Mouse (Mus musculus): Measurements from ENCODE around the gene Med19. TPM values are rescaled to one million over a fixed set of nuclear protein-coding genes. Genes with fewer than 3 reads are reported as not detected.

Gene Med19
- polyA plus RNA-seq, 1 experiment = 20.4 TPM

- Histone ChIP-seq H3K27me3 (ENCODE audit: control insufficient read depth, insufficient read depth, insufficient read length) (no peaks in the 10 kb centered on the region), H3K36me3 (ENCODE audit: control insufficient read depth, insufficient read depth) (peaks cover 95% of the 10 kb centered on the region), H3ac (ENCODE audit: control insufficient read depth, insufficient read length, low read depth) (no peak overlapping the region), H3K79me3 (ENCODE audit: low read depth) (no peaks in the 10 kb centered on the region), H3K79me2 (ENCODE audit: control insufficient read depth, insufficient read depth) (no peaks in the 10 kb centered on the region), H3K4me3 (ENCODE audit: insufficient read depth, poor library complexity, severe bottlenecking) (no peak overlapping the region)
- TF ChIP-seq MYOG (IDR thresholded peaks at IDR 0.05; ENCODE audit: control insufficient read depth, extremely low read depth, insufficient read length) (no peak), MYOD1 (IDR thresholded peaks at IDR 0.05; ENCODE audit: control insufficient read depth, insufficient read length, low read depth) (no peak)
These were observed 11.8 kb downstream of the Med19 start for GRCm38 (mm10) chr2:84690050-84690449.

- no peaks in the 10 kb centered on the region for H3K27me3 ChIP-seq (ENCODE audit: control insufficient read depth, insufficient read depth, insufficient read length)
- H3K36me3 ChIP-seq (ENCODE audit: control insufficient read depth, insufficient read depth) = peaks cover 83% of the 10 kb centered on the region
- TF ChIP-seq FOSL1 (IDR thresholded peaks at IDR 0.05; ENCODE audit: insufficient read depth, low read length, poor library complexity, severe bottlenecking) = no peak
- no peak for TF ChIP-seq MYOD1 (IDR thresholded peaks at IDR 0.05; ENCODE audit: control insufficient read depth, insufficient read length, low read depth)
- no peak for TF ChIP-seq MYOG (IDR thresholded peaks at IDR 0.05; ENCODE audit: control insufficient read depth, extremely low read depth, insufficient read length)
- no peak for TF ChIP-seq CTCF (IDR thresholded peaks at IDR 0.05; ENCODE audit: control insufficient read depth, insufficient read depth, insufficient read length)
- no peak for TF ChIP-seq CEBPB (IDR thresholded peaks at IDR 0.05; ENCODE audit: low read depth)
- no peak for TF ChIP-seq USF1 (IDR thresholded peaks at IDR 0.05; ENCODE audit: low read depth)
- TF ChIP-seq MAX (IDR thresholded peaks at IDR 0.05) = no peak
- no peaks in the 10 kb centered on the region for H3K79me3 ChIP-seq (ENCODE audit: low read depth)
- H3K79me2 ChIP-seq (ENCODE audit: control insufficient read depth, insufficient read depth) = no peaks in the 10 kb centered on the region
- no peak overlapping the region for H3K4me3 ChIP-seq (ENCODE audit: insufficient read depth, poor library complexity, severe bottlenecking)
- H3ac ChIP-seq (ENCODE audit: control insufficient read depth, insufficient read length, low read depth) = no peak overlapping the region
These were observed 16.9 kb downstream of the Med19 start for GRCm38 (mm10) chr2:84695007-84695695.

- peaks cover 60% of the 10 kb centered on the region for H3K36me3 ChIP-seq (ENCODE audit: control insufficient read depth, insufficient read depth)
- TF ChIP-seq FOSL1 (IDR thresholded peaks at IDR 0.05; ENCODE audit: insufficient read depth, low read length, poor library complexity, severe bottlenecking) (no peak), USF1 (IDR thresholded peaks at IDR 0.05; ENCODE audit: low read depth) (no peak), CEBPB (IDR thresholded peaks at IDR 0.05; ENCODE audit: low read depth) (no peak), CTCF (IDR thresholded peaks at IDR 0.05; ENCODE audit: control insufficient read depth, insufficient read depth, insufficient read length) (no peak), MAX (IDR thresholded peaks at IDR 0.05) (no peak), MYOD1 (IDR thresholded peaks at IDR 0.05; ENCODE audit: control insufficient read depth, insufficient read length, low read depth) (no peak), MYOG (IDR thresholded peaks at IDR 0.05; ENCODE audit: control insufficient read depth, extremely low read depth, insufficient read length) (no peak)
These were observed 25.3 kb downstream of the Med19 start for GRCm38 (mm10) chr2:84703497-84703896.

GRCm38 (mm10) chr2:84704329-84704728 lies 26.1 kb downstream of the Med19 start:
- Histone ChIP-seq H3K79me3 (ENCODE audit: low read depth) (peaks cover 41% of the 10 kb centered on the region), H3K79me2 (ENCODE audit: control insufficient read depth, insufficient read depth) (peaks cover 73% of the 10 kb centered on the region), H3K36me3 (ENCODE audit: control insufficient read depth, insufficient read depth) (peaks cover 60% of the 10 kb centered on the region), H3ac (ENCODE audit: control insufficient read depth, insufficient read length, low read depth) (no peak overlapping the region), H3K4me3 (ENCODE audit: insufficient read depth, poor library complexity, severe bottlenecking) (no peak overlapping the region), H3K27me3 (ENCODE audit: control insufficient read depth, insufficient read depth, insufficient read length) (no peaks in the 10 kb centered on the region)
- no peak for TF ChIP-seq FOSL1 (IDR thresholded peaks at IDR 0.05; ENCODE audit: insufficient read depth, low read length, poor library complexity, severe bottlenecking)
- TF ChIP-seq MYOG (IDR thresholded peaks at IDR 0.05; ENCODE audit: control insufficient read depth, extremely low read depth, insufficient read length) = no peak

More at GRCm38 (mm10) chr2:84703497-84703896, 25.3 kb downstream of the Med19 start:
- no peaks in the 10 kb centered on the region for H3K27me3 ChIP-seq (ENCODE audit: control insufficient read depth, insufficient read depth, insufficient read length)
- H3ac ChIP-seq (ENCODE audit: control insufficient read depth, insufficient read length, low read depth) = no peak overlapping the region
- H3K4me3 ChIP-seq (ENCODE audit: insufficient read depth, poor library complexity, severe bottlenecking) = no peak overlapping the region
- peaks cover 33% of the 10 kb centered on the region for H3K79me3 ChIP-seq (ENCODE audit: low read depth)
- H3K79me2 ChIP-seq (ENCODE audit: control insufficient read depth, insufficient read depth) = peaks cover 64% of the 10 kb centered on the region

GRCm38 (mm10) chr2:84705295-84705694 lies 27.1 kb downstream of the Med19 start:
- Histone ChIP-seq H3K79me2 (ENCODE audit: control insufficient read depth, insufficient read depth) (peaks cover 82% of the 10 kb centered on the region), H3K79me3 (ENCODE audit: low read depth) (peaks cover 50% of the 10 kb centered on the region), H3K27me3 (ENCODE audit: control insufficient read depth, insufficient read depth, insufficient read length) (no peaks in the 10 kb centered on the region), H3K4me3 (ENCODE audit: insufficient read depth, poor library complexity, severe bottlenecking) (no peak overlapping the region), H3K36me3 (ENCODE audit: control insufficient read depth, insufficient read depth) (peaks cover 62% of the 10 kb centered on the region), H3ac (ENCODE audit: control insufficient read depth, insufficient read length, low read depth) (no peak overlapping the region)
- TF ChIP-seq CEBPB (IDR thresholded peaks at IDR 0.05; ENCODE audit: low read depth) = no peak
- TF ChIP-seq MAX (IDR thresholded peaks at IDR 0.05) = no peak
- TF ChIP-seq CTCF (IDR thresholded peaks at IDR 0.05; ENCODE audit: control insufficient read depth, insufficient read depth, insufficient read length) = no peak
- TF ChIP-seq FOSL1 (IDR thresholded peaks at IDR 0.05; ENCODE audit: insufficient read depth, low read length, poor library complexity, severe bottlenecking) = no peak
- no peak for TF ChIP-seq USF1 (IDR thresholded peaks at IDR 0.05; ENCODE audit: low read depth)
- no peak for TF ChIP-seq MYOG (IDR thresholded peaks at IDR 0.05; ENCODE audit: control insufficient read depth, extremely low read depth, insufficient read length)
- TF ChIP-seq MYOD1 (IDR thresholded peaks at IDR 0.05; ENCODE audit: control insufficient read depth, insufficient read length, low read depth) = no peak

DNA sequence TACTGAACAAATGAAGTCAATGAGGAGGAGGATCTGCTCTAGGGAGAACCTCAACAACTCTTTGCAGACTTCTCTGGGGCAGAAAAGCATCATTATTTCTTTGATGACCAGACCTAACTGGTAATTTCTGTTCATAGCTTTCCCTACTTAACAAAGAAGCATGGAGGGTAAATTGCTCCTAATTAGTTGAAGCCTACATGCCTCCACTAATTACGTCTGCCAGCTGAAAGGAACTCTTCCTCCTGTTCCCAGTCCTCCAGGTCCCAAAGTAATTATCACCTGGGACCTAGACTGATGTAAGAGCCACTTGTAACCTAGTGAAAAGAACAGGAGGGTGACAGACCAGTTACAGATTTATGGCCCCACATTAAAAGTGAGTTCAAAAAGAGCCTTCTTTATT lies 29.3 kb downstream of the Med19 start:
- peaks cover 59% of the 10 kb centered on the region for H3K36me3 ChIP-seq (ENCODE audit: control insufficient read depth, insufficient read depth)
- H3K79me2 ChIP-seq (ENCODE audit: control insufficient read depth, insufficient read depth) = peaks cover 100% of the 10 kb centered on the region
- TF ChIP-seq MYOD1 (IDR thresholded peaks at IDR 0.05; ENCODE audit: control insufficient read depth, insufficient read length, low read depth) (no peak), USF1 (IDR thresholded peaks at IDR 0.05; ENCODE audit: low read depth) (no peak), CEBPB (IDR thresholded peaks at IDR 0.05; ENCODE audit: low read depth) (no peak), FOSL1 (IDR thresholded peaks at IDR 0.05; ENCODE audit: insufficient read depth, low read length, poor library complexity, severe bottlenecking) (no peak), MYOG (IDR thresholded peaks at IDR 0.05; ENCODE audit: control insufficient read depth, extremely low read depth, insufficient read length) (no peak), MAX (IDR thresholded peaks at IDR 0.05) (no peak), CTCF (IDR thresholded peaks at IDR 0.05; ENCODE audit: control insufficient read depth, insufficient read depth, insufficient read length) (no peak)
- H3ac ChIP-seq (ENCODE audit: control insufficient read depth, insufficient read length, low read depth) = no peak overlapping the region
- peaks cover 71% of the 10 kb centered on the region for H3K79me3 ChIP-seq (ENCODE audit: low read depth)
- no peak overlapping the region for H3K4me3 ChIP-seq (ENCODE audit: insufficient read depth, poor library complexity, severe bottlenecking)
- no peaks in the 10 kb centered on the region for H3K27me3 ChIP-seq (ENCODE audit: control insufficient read depth, insufficient read depth, insufficient read length)
